ENCODE assay signal across 13 mouse cellular contexts in genomic region chr14:79724002-79724681, GRCm38 (mm10). TPM values are rescaled to one million over a fixed set of nuclear protein-coding genes. Genes with fewer than 3 reads are reported as not detected.
A peak's percentile ranks its signal among the peaks of the same experiment; 100 is the strongest.
DNase-seq lines count a peak whose midpoint lies in the region; ATAC-seq lines count a peak whose summit lies in the region.
"Had no signal": no experiment of that assay in that cellular context is flagged by ENCODE, and none has a peak within 500 bp of the region (broad histone marks: within the 10 kb centered on the region; RNA-seq: fewer than 3 reads in every experiment).

No protein-coding gene starts in this region.

- peaks cover 40% of the 10 kb centered on the region for H3K4me1 ChIP-seq in hindbrain, embryonic 13.5 days (replicated peaks)
- no peaks in the 10 kb centered on the region for H3K4me1 ChIP-seq in midbrain, embryonic 11.5 days (ENCODE audit: control insufficient read depth, insufficient read depth, low read length)
- no peaks in the 10 kb centered on the region for H3K4me1 ChIP-seq in intestine, embryonic 16.5 days (ENCODE audit: control insufficient read depth, insufficient read depth, low read length)
- H3K4me1 ChIP-seq: embryonic facial prominence, embryonic 15.5 days had no signal

- WGBS in hindbrain, embryonic 13.5 days = 50% methylated on average over 18 of the region's 18 CpGs
- WGBS in midbrain, embryonic 11.5 days = 87% methylated on average over 18 of the region's 18 CpGs
- 79% methylated on average over 18 of the region's 18 CpGs for WGBS in intestine, embryonic 16.5 days

- no peaks in the 10 kb centered on the region for H3K36me3 ChIP-seq in hindbrain, embryonic 13.5 days
- no peaks in the 10 kb centered on the region for H3K36me3 ChIP-seq in midbrain, embryonic 11.5 days (ENCODE audit: control insufficient read depth, insufficient read depth, low read length)
- no peaks in the 10 kb centered on the region for H3K36me3 ChIP-seq in intestine, embryonic 16.5 days (ENCODE audit: control insufficient read depth, insufficient read depth, low read length)
- H3K36me3 ChIP-seq: embryonic facial prominence, embryonic 15.5 days had no signal

- H3K27me3 ChIP-seq in hindbrain, embryonic 13.5 days = no peaks in the 10 kb centered on the region
- H3K27me3 ChIP-seq in midbrain, embryonic 11.5 days (ENCODE audit: control insufficient read depth, insufficient read depth, low read length) = no peaks in the 10 kb centered on the region
- no peaks in the 10 kb centered on the region for H3K27me3 ChIP-seq in intestine, embryonic 16.5 days (replicated peaks; ENCODE audit: control insufficient read depth, insufficient read depth, low read length)
- H3K27me3 ChIP-seq: embryonic facial prominence, embryonic 15.5 days had no signal

- peak overlapping the region; percentile 15; the same call in 1 of the 2 replicates for H3K4me2 ChIP-seq in hindbrain, embryonic 13.5 days
- no peak overlapping the region for H3K4me2 ChIP-seq in midbrain, embryonic 11.5 days
- no peak overlapping the region for H3K4me2 ChIP-seq in intestine, embryonic 16.5 days (ENCODE audit: low read depth, low read length)
- H3K4me2 ChIP-seq: embryonic facial prominence, embryonic 15.5 days; lung, embryonic 14.5 days had no signal

- H3K9ac ChIP-seq in hindbrain, embryonic 13.5 days = no peak overlapping the region
- no peak overlapping the region for H3K9ac ChIP-seq in midbrain, embryonic 11.5 days (ENCODE audit: low read length)
- no peak overlapping the region for H3K9ac ChIP-seq in intestine, embryonic 16.5 days (ENCODE audit: low read depth, low read length)
- H3K9ac ChIP-seq: embryonic facial prominence, embryonic 15.5 days; lung, embryonic 14.5 days had no signal

- peak; percentile 81 for ATAC-seq in hindbrain, embryonic 13.5 days (ENCODE audit: low FRiP score)
- ATAC-seq in midbrain, embryonic 11.5 days (ENCODE audit: low FRiP score) = peak; percentile 57; the same call in 1 of the 2 replicates
- ATAC-seq in intestine, embryonic 16.5 days = no peak
- ATAC-seq: inflammation-experienced regulatory T-cells, adult 6 months had no signal

- no peak overlapping the region for H3K4me3 ChIP-seq in hindbrain, embryonic 13.5 days
- H3K4me3 ChIP-seq in midbrain, embryonic 11.5 days (ENCODE audit: low read depth, low read length) = no peak overlapping the region
- no peak overlapping the region for H3K4me3 ChIP-seq in intestine, embryonic 16.5 days (ENCODE audit: low read length)
- H3K4me3 ChIP-seq: embryonic facial prominence, embryonic 15.5 days had no signal

- H3K9me3 ChIP-seq in hindbrain, embryonic 13.5 days = no peaks in the 10 kb centered on the region
- H3K9me3 ChIP-seq in midbrain, embryonic 11.5 days (ENCODE audit: control insufficient read depth, low read length) = no peaks in the 10 kb centered on the region
- no peaks in the 10 kb centered on the region for H3K9me3 ChIP-seq in intestine, embryonic 16.5 days (ENCODE audit: control insufficient read depth, low read length)
- H3K9me3 ChIP-seq: embryonic facial prominence, embryonic 15.5 days had no signal

- DNase-seq in right cerebral cortex, adult 18-20 months = peak; percentile 33
- DNase-seq in right cerebral cortex, postnatal 25 days = no peak
- DNase-seq in midbrain, embryonic 11.5 days (ENCODE audit: low spot score, missing footprints) = peak; percentile 73
- DNase-seq in adrenal gland, adult 18-20 months (ENCODE audit: low spot score in 2 of 2) = no peak
- DNase-seq in adrenal gland, postnatal 25 days = no peak
- DNase-seq: cerebellum, adult 2 months; lung, embryonic 14.5 days; spleen, adult 18-20 months had no signal

- H3K27ac ChIP-seq in hindbrain, embryonic 13.5 days = peak overlapping the region; percentile 89
- H3K27ac ChIP-seq in midbrain, embryonic 11.5 days (ENCODE audit: low read depth, low read length) = no peak overlapping the region
- H3K27ac ChIP-seq in intestine, embryonic 16.5 days (ENCODE audit: low read length) = no peak overlapping the region
- H3K27ac ChIP-seq: embryonic facial prominence, embryonic 15.5 days had no signal

RNA-seq across cellular contexts. Expression of gene Pcdh8, which starts 47.0 kb away (rescaled TPM):
- 33.2 and 35.3 TPM in 2 replicates for polyA plus RNA-seq in hindbrain, embryonic 13.5 days (2015; fragmentation: Nextera tagmentation; extraction: Ambion mirVana)
- polyA plus RNA-seq in midbrain, embryonic 11.5 days (2014; fragmentation: Nextera tagmentation; extraction: Ambion mirVana) = 32.8 and 37.5 TPM in 2 replicates
- total RNA-seq in adrenal gland, adult 18-20 months (2021) = under 1 TPM in 1 of 2 experiments, not detected in 1; 0.43 TPM
- total RNA-seq in adrenal gland, postnatal 25 days (2021) = 0.21 TPM in 1 of 2 replicates, not detected in the other
- 0.39 and 1.1 TPM in 2 replicates for polyA plus RNA-seq in intestine, embryonic 16.5 days (2015; fragmentation: Nextera tagmentation; extraction: Ambion mirVana)
- total RNA-seq: granulocyte monocyte progenitor cell, adult 5-6 weeks had no signal
- polyA plus RNA-seq: inflammation-experienced regulatory T-cells, adult 6 months had no signal

Comparison
In these comparisons a context has a peak if more than half of its experiments do, and no peak if none do; other contexts are left out.
1. DNase-seq: peak in right cerebral cortex, adult 18-20 months (single experiment) and midbrain, embryonic 11.5 days (single experiment); none in right cerebral cortex, postnatal 25 days (single experiment), adrenal gland, adult 18-20 months (0 of 2) and adrenal gland, postnatal 25 days (single experiment).
2. RNA of gene Pcdh8, which starts 47.0 kb away (polyA plus RNA-seq): 32.8 to 37.5 TPM in midbrain, embryonic 11.5 days and 33.2 to 35.3 TPM in hindbrain, embryonic 13.5 days; 0.39 to 1.1 TPM in intestine, embryonic 16.5 days; every median in the first group is over 10 times any median in the second.